Mouse (Mus musculus): ENCODE data around the gene Tmcc1. TPM values are rescaled to one million over a fixed set of nuclear protein-coding genes. Genes with fewer than 3 reads are reported as not detected.

The Tmcc1 gene
- 7.5 and 9.9 TPM in 2 replicates for polyA plus RNA-seq (2021; fragmentation: Nextera tagmentation)
- long read RNA-seq, experiment 1, full-length matches to known transcripts = 33 of 52 reads
- long read RNA-seq, experiment 1, partial matches to known transcripts = 6 of 52 reads
- long read RNA-seq, experiment 1, other reads (novel, unspliced or antisense) = 13 of 52 reads
- long read RNA-seq, experiment 2, full-length matches to known transcripts = 4 of 22 reads
- long read RNA-seq, experiment 2, partial matches to known transcripts = 4 of 22 reads
- long read RNA-seq, experiment 2, other reads (novel, unspliced or antisense) = 14 of 22 reads

GRCm38 (mm10) chr6:116193394-116194393 is at the start of gene Tmcc1:
Gene Tmcc1 (minus strand): TSS chr6:116193486.

DNA sequence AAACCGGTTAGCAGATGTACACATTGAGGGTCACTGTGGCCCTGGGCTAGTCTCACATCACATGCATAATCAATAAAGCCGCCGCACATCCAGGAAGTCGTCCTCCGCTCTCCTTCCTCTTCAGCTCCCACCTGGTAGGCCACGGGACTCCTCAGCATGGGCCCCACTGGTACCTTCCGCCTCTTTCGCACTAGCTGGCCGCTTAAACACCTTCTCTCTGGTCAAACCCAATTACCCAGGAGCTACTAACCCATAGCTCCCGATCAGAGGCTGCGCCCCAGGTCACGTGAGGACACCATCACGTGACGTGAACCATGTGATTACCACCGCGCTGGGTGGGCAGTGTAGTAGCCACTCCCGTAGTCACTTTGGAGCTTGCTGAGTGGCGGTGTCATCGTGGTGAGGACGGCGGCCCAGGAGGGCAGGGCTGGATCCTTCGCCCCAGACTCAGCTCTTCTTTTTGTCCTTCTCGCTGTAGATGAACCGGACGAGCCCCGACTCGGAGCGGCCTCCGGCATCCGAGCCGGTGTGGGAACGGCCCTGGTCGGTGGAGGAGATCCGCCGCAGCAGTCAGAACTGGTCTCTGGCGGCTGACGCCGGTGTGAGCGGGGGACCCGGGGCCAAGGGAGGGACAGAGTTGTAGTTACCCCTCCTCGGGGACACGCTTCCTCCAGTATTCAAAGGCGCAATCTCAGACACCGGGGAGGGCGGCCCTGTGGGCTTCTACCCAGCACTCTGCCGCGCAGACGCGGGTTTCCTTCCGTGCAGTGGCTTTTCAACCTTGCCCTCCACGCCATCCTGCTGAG is 14.6 kb upstream of the Tmcc1 start, which contains the start of gene Washc2:
Gene Washc2, plus strand, starts transcription at position 310 of the 806 bp plus-strand sequence.

DNA sequence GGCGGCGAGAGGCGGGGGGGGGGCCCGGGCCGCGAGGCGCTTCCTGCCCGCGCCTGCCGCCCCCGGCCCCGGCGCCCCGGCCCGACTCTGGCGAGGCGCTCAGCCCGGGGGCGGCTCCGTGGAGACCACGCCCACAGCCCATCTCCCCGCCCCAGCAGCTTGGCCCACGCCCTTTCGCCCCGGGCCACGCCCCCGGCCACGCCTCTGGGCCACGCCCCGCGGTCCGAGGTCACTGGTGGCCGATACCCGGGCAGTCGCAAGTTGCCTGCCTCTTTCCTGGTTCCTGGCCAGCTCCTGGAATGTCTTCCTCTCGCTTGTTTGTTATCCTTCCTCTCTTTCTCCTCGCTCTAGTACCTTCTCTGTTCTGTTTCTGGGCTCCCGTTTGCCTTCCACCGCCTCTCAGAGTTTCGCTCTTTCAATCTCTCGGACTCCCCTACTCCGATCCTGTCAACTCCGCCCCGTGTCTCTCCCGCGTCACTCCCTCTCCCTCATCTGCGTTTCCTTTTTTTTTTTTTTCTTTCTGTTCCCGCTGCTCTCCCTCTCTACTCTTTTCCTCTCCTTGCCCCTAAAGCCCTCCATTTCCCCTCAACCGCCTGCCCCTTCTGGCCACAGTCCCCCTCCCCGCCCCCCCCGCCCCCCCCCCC is 198.3 kb downstream of the Tmcc1 start, which contains the start of gene Plxnd1:
Gene Plxnd1, minus strand, starts transcription at position 129 of the 644 bp plus-strand sequence.

Other genes starting within 250 kb of the Tmcc1 start
- not detected in 2 replicates for gene H1foo, start 248.5 kb downstream of the Tmcc1 start, polyA plus RNA-seq (2021; fragmentation: Nextera tagmentation)
- 11.4 and 15.2 TPM in 2 replicates for gene Plxnd1, start 198.5 kb downstream of the Tmcc1 start, polyA plus RNA-seq (2021; fragmentation: Nextera tagmentation)
- gene Washc2, start 14.6 kb upstream of the Tmcc1 start, polyA plus RNA-seq (2021; fragmentation: Nextera tagmentation) = 25.0 and 29.6 TPM in 2 replicates
- gene Zfand4, start 70.7 kb upstream of the Tmcc1 start, polyA plus RNA-seq (2021; fragmentation: Nextera tagmentation) = 1.3 and 1.9 TPM in 2 replicates
- gene March8, start 144.5 kb upstream of the Tmcc1 start, polyA plus RNA-seq (2021; fragmentation: Nextera tagmentation) = 12.2 and 26.5 TPM in 2 replicates